Mouse (Mus musculus) ES-Bruce4 (cell line): Measurements from ENCODE around the gene Gm28043.

Experiments used
- CTCF ChIP-seq: IDR thresholded peaks from one replicate; pipeline ENCODE4 v1.8.1; 2011; ENCODE audit warnings: low read depth, low read length
- POLR2A ChIP-seq: IDR thresholded peaks from one replicate; pipeline ENCODE4 v1.8.1; 2011; ENCODE audit warnings: low read length; ENCODE audit not compliant: insufficient read depth

GRCm38 (mm10) chr17:29635492-29635891 lies 20.8 kb downstream of the Gm28043 start:
- TF ChIP-seq CTCF, result no peak
- no peak for TF ChIP-seq POLR2A
